Mouse (Mus musculus): ENCODE measurements around the gene Sympk. TPM values are rescaled to one million over a fixed set of nuclear protein-coding genes. Genes with fewer than 3 reads are reported as not detected.

The Sympk gene
- polyA plus RNA-seq, 1 experiment, result 35.0 TPM

Other genes starting within 250 kb of the Sympk start
- gene Psg19, start 225.9 kb upstream of the Sympk start, polyA plus RNA-seq (2012; rRNA removed), result not detected in 2 replicates
- gene Psg17, start 202.8 kb upstream of the Sympk start, polyA plus RNA-seq (2012; rRNA removed), result 0.37 and 0.59 TPM in 2 replicates
- gene Mill2, start 184.4 kb upstream of the Sympk start, polyA plus RNA-seq (2012; rRNA removed), result 27.2 and 31.4 TPM in 2 replicates
- 3.3 and 3.5 TPM in 2 replicates for gene Pglyrp1, start 153.0 kb upstream of the Sympk start, polyA plus RNA-seq (2012; rRNA removed)
- 26.9 and 31.4 TPM in 2 replicates for gene Ccdc61, start 114.0 kb upstream of the Sympk start, polyA plus RNA-seq (2012; rRNA removed)
- 0.48 and 1.0 TPM in 2 replicates for gene Nova2, start 98.5 kb upstream of the Sympk start, polyA plus RNA-seq (2012; rRNA removed)
- 0.04 TPM in 1 of 2 replicates, not detected in the other for gene Nanos2, start 37.0 kb upstream of the Sympk start, polyA plus RNA-seq (2012; rRNA removed)
- 7.5 and 9.5 TPM in 2 replicates for gene Mypop, start 33.1 kb upstream of the Sympk start, polyA plus RNA-seq (2012; rRNA removed)
- gene Irf2bp1, start 20.3 kb upstream of the Sympk start, polyA plus RNA-seq (2012; rRNA removed), result 15.8 and 20.3 TPM in 2 replicates
- gene Foxa3, start 839 bp upstream of the Sympk start, polyA plus RNA-seq (2012; rRNA removed), result 0.04 TPM in 1 of 2 replicates, not detected in the other
- 0.03 TPM in 1 of 2 replicates, not detected in the other for gene Rsph6a, start 30.3 kb downstream of the Sympk start, polyA plus RNA-seq (2012; rRNA removed)
- 44.9 and 46.4 TPM in 2 replicates for gene Dmwd, start 51.9 kb downstream of the Sympk start, polyA plus RNA-seq (2012; rRNA removed)
- gene Dmpk, start 59.5 kb downstream of the Sympk start, polyA plus RNA-seq (2012; rRNA removed), result 525 and 848 TPM in 2 replicates
- 59.1 and 60.2 TPM in 2 replicates for gene Six5, start 70.2 kb downstream of the Sympk start, polyA plus RNA-seq (2012; rRNA removed)
- gene Gm4969, start 94.0 kb downstream of the Sympk start, polyA plus RNA-seq (2012; rRNA removed), result 0.13 and 0.40 TPM in 2 replicates
- 7.2 and 7.7 TPM in 2 replicates for gene Fbxo46, start 95.5 kb downstream of the Sympk start, polyA plus RNA-seq (2012; rRNA removed)
- gene Qpctl, start 124.9 kb downstream of the Sympk start, polyA plus RNA-seq (2012; rRNA removed), result 11.1 and 13.1 TPM in 2 replicates
- gene Snrpd2, start 125.3 kb downstream of the Sympk start, polyA plus RNA-seq (2012; rRNA removed), result 122 and 124 TPM in 2 replicates
- gene Gipr, start 141.8 kb downstream of the Sympk start, polyA plus RNA-seq (2012; rRNA removed), result 0.09 and 0.28 TPM in 2 replicates
- gene Eml2, start 152.0 kb downstream of the Sympk start, polyA plus RNA-seq (2012; rRNA removed), result 58.3 and 61.8 TPM in 2 replicates
- 13.5 and 14.3 TPM in 2 replicates for gene Gpr4, start 188.2 kb downstream of the Sympk start, polyA plus RNA-seq (2012; rRNA removed)
- gene Opa3, start 204.0 kb downstream of the Sympk start, polyA plus RNA-seq (2012; rRNA removed), result 18.1 and 19.4 TPM in 2 replicates
- 133 and 146 TPM in 2 replicates for gene Vasp, start 247.4 kb downstream of the Sympk start, polyA plus RNA-seq (2012; rRNA removed)

All from urinary bladder, adult 2 months (tissue).